Mouse (Mus musculus) E14TG2a.4 (cell line): Measurements from ENCODE around the gene Cep152.

ENCODE experiments used
- CTCF ChIP-seq: conservative IDR thresholded peaks from 2 replicates; pipeline ENCODE4 v1.5.1; 2014; ENCODE audit warnings: low read length
- NANOG ChIP-seq: IDR thresholded peaks from 2 replicates; pipeline ENCODE4 v1.6.1; 2014; ENCODE audit warnings: borderline replicate concordance, low read length, mixed read lengths

- no peak for TF ChIP-seq CTCF
- no peak for TF ChIP-seq NANOG
Observed at GRCm38 (mm10) chr2:125562407-125562806, 62.5 kb downstream of the Cep152 start.
